Mouse (Mus musculus): ENCODE measurements around the gene Inf2. TPM values are rescaled to one million over a fixed set of nuclear protein-coding genes. Genes with fewer than 3 reads are reported as not detected.
A peak's percentile ranks its signal among the peaks of the same experiment; 100 is the strongest.

Inf2 gene
- polyA plus RNA-seq, 1 experiment, result 87.3 TPM

- no peak for DNase-seq (ENCODE audit: extremely low spot score in 1 of 2, low spot score in 1 of 2)
Observed at GRCm38 (mm10) chr12:112563011-112563410, 25.6 kb upstream of the Inf2 start.

- no peak for DNase-seq (ENCODE audit: extremely low spot score in 1 of 2, low spot score in 1 of 2)
Observed at GRCm38 (mm10) chr12:112570160-112570559, 18.4 kb upstream of the Inf2 start.

- no peak for DNase-seq (ENCODE audit: extremely low spot score in 1 of 2, low spot score in 1 of 2)
Observed at GRCm38 (mm10) chr12:112571064-112571463, 17.5 kb upstream of the Inf2 start.

- no peak for DNase-seq (ENCODE audit: extremely low spot score in 1 of 2, low spot score in 1 of 2)
Observed at GRCm38 (mm10) chr12:112575274-112575986, 13.2 kb upstream of the Inf2 start.

- peak in 1 of 2 experiments; percentile 87 for DNase-seq (ENCODE audit: extremely low spot score in 1 of 2, low spot score in 1 of 2)
Observed at GRCm38 (mm10) chr12:112576341-112576740, 12.2 kb upstream of the Inf2 start.

GRCm38 (mm10) chr12:112576749-112577148 lies 11.8 kb upstream of the Inf2 start:
- DNase-seq (ENCODE audit: extremely low spot score in 1 of 2, low spot score in 1 of 2), result peak in 1 of 2 experiments; percentile 51

- DNase-seq (ENCODE audit: extremely low spot score in 1 of 2, low spot score in 1 of 2), result peak in 1 of 2 experiments; percentile 45
Observed at GRCm38 (mm10) chr12:112578296-112579090, 10.1 kb upstream of the Inf2 start.

GRCm38 (mm10) chr12:112579430-112579829 lies 9.2 kb upstream of the Inf2 start:
- no peak for DNase-seq (ENCODE audit: extremely low spot score in 1 of 2, low spot score in 1 of 2)

GRCm38 (mm10) chr12:112579926-112580325 lies 8.7 kb upstream of the Inf2 start:
- no peak for DNase-seq (ENCODE audit: extremely low spot score in 1 of 2, low spot score in 1 of 2)

GRCm38 (mm10) chr12:112581113-112581512 lies 7.5 kb upstream of the Inf2 start:
- no peak for DNase-seq (ENCODE audit: extremely low spot score in 1 of 2, low spot score in 1 of 2)

- no peak for DNase-seq (ENCODE audit: extremely low spot score in 1 of 2, low spot score in 1 of 2)
Observed at GRCm38 (mm10) chr12:112584954-112585353, 3.6 kb upstream of the Inf2 start.

GRCm38 (mm10) chr12:112585924-112586538 lies 2.6 kb upstream of the Inf2 start:
- DNase-seq (ENCODE audit: extremely low spot score in 1 of 2, low spot score in 1 of 2), result peak in 1 of 2 experiments; percentile 79

- no peak for DNase-seq (ENCODE audit: extremely low spot score in 1 of 2, low spot score in 1 of 2)
Observed at GRCm38 (mm10) chr12:112587125-112588124, 1.2 kb upstream of the Inf2 start.

- DNase-seq (ENCODE audit: extremely low spot score in 1 of 2, low spot score in 1 of 2), result no peak
Observed at GRCm38 (mm10) chr12:112589491-112590191, 1.1 kb downstream of the Inf2 start.

- peak in 1 of 2 experiments; percentile 41 for DNase-seq (ENCODE audit: extremely low spot score in 1 of 2, low spot score in 1 of 2)
Observed at GRCm38 (mm10) chr12:112590566-112591239, 2.1 kb downstream of the Inf2 start.

GRCm38 (mm10) chr12:112591240-112591639 lies 2.7 kb downstream of the Inf2 start:
- no peak for DNase-seq (ENCODE audit: extremely low spot score in 1 of 2, low spot score in 1 of 2)

GRCm38 (mm10) chr12:112591730-112592129 lies 3.1 kb downstream of the Inf2 start:
- DNase-seq (ENCODE audit: extremely low spot score in 1 of 2, low spot score in 1 of 2), result no peak

- DNase-seq (ENCODE audit: extremely low spot score in 1 of 2, low spot score in 1 of 2), result no peak
Observed at GRCm38 (mm10) chr12:112592985-112593734, 4.6 kb downstream of the Inf2 start.
